In genomic region chr1:167181919-167182616, GRCm38 (mm10) we compare ENCODE assay signal across 8 mouse cellular contexts.
A peak's percentile ranks its signal among the peaks of the same experiment; 100 is the strongest.
DNase-seq lines count a peak whose midpoint lies in the region; ATAC-seq and TF ChIP-seq lines count a peak whose summit lies in the region.
"Had no signal": no experiment of that assay in that cellular context is flagged by ENCODE, and none has a peak within 500 bp of the region (broad histone marks: within the 10 kb centered on the region; RNA-seq: fewer than 3 reads in every experiment).

No protein-coding gene starts in this region.

- no peaks in the 10 kb centered on the region for H3K9me3 ChIP-seq in embryonic facial prominence, embryonic 11.5 days (replicated peaks; ENCODE audit: control insufficient read depth, low read length)
- no peaks in the 10 kb centered on the region for H3K9me3 ChIP-seq in neural tube, embryonic 15.5 days (replicated peaks)
- H3K9me3 ChIP-seq: limb, embryonic 15.5 days had no signal

- TF ChIP-seq CTCF in left cerebral cortex, adult 2 months (IDR thresholded peaks at IDR 0.05) = no peak
- no peak for TF ChIP-seq CTCF in heart, adult 2 months (IDR thresholded peaks at IDR 0.05)

- no peak overlapping the region for H3K4me2 ChIP-seq in embryonic facial prominence, embryonic 11.5 days (ENCODE audit: low read depth, low read length)
- no peak overlapping the region for H3K4me2 ChIP-seq in neural tube, embryonic 15.5 days
- H3K4me2 ChIP-seq: limb, embryonic 15.5 days had no signal

- no peak overlapping the region for H3K27ac ChIP-seq in embryonic facial prominence, embryonic 11.5 days (replicated peaks; ENCODE audit: low read depth, low read length)
- H3K27ac ChIP-seq in left cerebral cortex, adult 2 months = peak overlapping the region; percentile 18; the same call in 1 of the 2 replicates
- H3K27ac ChIP-seq in neural tube, embryonic 15.5 days (replicated peaks) = 0 out of 2 replicates have a peak overlapping the region, but pooled peaks have one; percentile 37
- H3K27ac ChIP-seq in heart, adult 2 months = no peak overlapping the region
- H3K27ac ChIP-seq: limb, embryonic 15.5 days had no signal

- TF ChIP-seq POLR2A in heart, adult 2 months (IDR thresholded peaks at IDR 0.05; ENCODE audit: insufficient read depth, low read depth, low read length) = no peak

- ATAC-seq in embryonic facial prominence, embryonic 11.5 days (replicated peaks; ENCODE audit: insufficient number of reproducible peaks, low FRiP score, low TSS enrichment, low read depth) = peak; percentile 88
- ATAC-seq in frontal cortex, adult (ENCODE audit: low TSS enrichment) = peak; percentile 97
- ATAC-seq in neural tube, embryonic 15.5 days (ENCODE audit: low FRiP score) = 0 out of 2 replicates have a peak, but pooled peaks have one; percentile 59

- H3K36me3 ChIP-seq in embryonic facial prominence, embryonic 11.5 days (replicated peaks; ENCODE audit: control insufficient read depth, insufficient read depth, low read depth, low read length) = no peaks in the 10 kb centered on the region
- H3K36me3 ChIP-seq in neural tube, embryonic 15.5 days = no peaks in the 10 kb centered on the region
- H3K36me3 ChIP-seq in heart, adult 2 months (ENCODE audit: control insufficient read depth, insufficient read depth, low read length) = no peaks in the 10 kb centered on the region
- H3K36me3 ChIP-seq: limb, embryonic 15.5 days had no signal

- H3K9ac ChIP-seq in embryonic facial prominence, embryonic 11.5 days (replicated peaks; ENCODE audit: low read length) = no peak overlapping the region
- H3K9ac ChIP-seq in neural tube, embryonic 15.5 days (replicated peaks) = no peak overlapping the region
- H3K9ac ChIP-seq in heart, adult 2 months (ENCODE audit: low read depth, low read length) = no peak overlapping the region
- H3K9ac ChIP-seq: limb, embryonic 15.5 days had no signal

- intact Hi-C loops in left cerebral cortex, adult 2 months (cut with DNase I) = loop anchor here (10.0 kb wide), 1 partner anchor 177 kb away; the partner anchor contains the start of gene Fam78b
- intact Hi-C loops in heart, adult 2 months (cut with DNase I) = no loop called here

- peak; percentile 76 for DNase-seq in embryonic facial prominence, embryonic 11.5 days (ENCODE audit: low spot score)
- DNase-seq in left cerebral cortex, adult 2 months (ENCODE audit: extremely low spot score in 1 of 2, low spot score in 2 of 2) = peak; percentile 40 to 45
- DNase-seq in thymus, postnatal 36 days = no peak
- DNase-seq in heart, adult 2 months = no peak
- no peak for DNase-seq in thymus, adult 18-20 months

- no peaks in the 10 kb centered on the region for H3K27me3 ChIP-seq in embryonic facial prominence, embryonic 11.5 days (ENCODE audit: control insufficient read depth, insufficient read depth, low read length)
- H3K27me3 ChIP-seq in neural tube, embryonic 15.5 days (replicated peaks) = no peaks in the 10 kb centered on the region
- H3K27me3 ChIP-seq in heart, adult 2 months (ENCODE audit: control insufficient read depth, insufficient read depth, low read length) = no peaks in the 10 kb centered on the region
- H3K27me3 ChIP-seq: limb, embryonic 15.5 days had no signal

- H3K4me3 ChIP-seq in embryonic facial prominence, embryonic 11.5 days (ENCODE audit: low read depth, low read length) = no peak overlapping the region
- no peak overlapping the region for H3K4me3 ChIP-seq in left cerebral cortex, adult 2 months
- no peak overlapping the region for H3K4me3 ChIP-seq in neural tube, embryonic 15.5 days (replicated peaks)
- H3K4me3 ChIP-seq in heart, adult 2 months = no peak overlapping the region
- H3K4me3 ChIP-seq: limb, embryonic 15.5 days had no signal

- WGBS in embryonic facial prominence, embryonic 11.5 days = 20% methylated on average over 9 of the region's 9 CpGs
- WGBS in neural tube, embryonic 15.5 days = 29% methylated on average over 9 of the region's 9 CpGs
- WGBS in heart, adult 2 months = 27% methylated on average over 9 of the region's 9 CpGs

- no peak for TF ChIP-seq EP300 in heart, adult 2 months (IDR thresholded peaks at IDR 0.05; ENCODE audit: insufficient read depth, low read depth, low read length)

- no peaks in the 10 kb centered on the region for H3K4me1 ChIP-seq in embryonic facial prominence, embryonic 11.5 days (ENCODE audit: control insufficient read depth, insufficient read depth, low read length)
- peaks cover 6% of the 10 kb centered on the region for H3K4me1 ChIP-seq in neural tube, embryonic 15.5 days
- H3K4me1 ChIP-seq in heart, adult 2 months (ENCODE audit: control insufficient read depth, insufficient read depth, low read length) = no peaks in the 10 kb centered on the region
- H3K4me1 ChIP-seq: limb, embryonic 15.5 days had no signal

- H3K79me2 ChIP-seq in heart, adult 2 months (replicated peaks; ENCODE audit: control insufficient read depth, insufficient read depth, low read length) = no peaks in the 10 kb centered on the region

Comparison
In these comparisons a context has a peak if more than half of its experiments do, and no peak if none do; other contexts are left out.
1. DNase-seq: peak in embryonic facial prominence, embryonic 11.5 days (single experiment) and left cerebral cortex, adult 2 months (2 of 2); none in thymus, postnatal 36 days (0 of 2), heart, adult 2 months (0 of 2) and thymus, adult 18-20 months (0 of 2).
2. H3K27ac ChIP-seq: peak in left cerebral cortex, adult 2 months (single experiment) and neural tube, embryonic 15.5 days (single experiment); none in embryonic facial prominence, embryonic 11.5 days (single experiment) and heart, adult 2 months (single experiment).
3. Peak in every context shown above with its lines, with median percentiles within 50 percentile points of each other: ATAC-seq.